Mouse (Mus musculus) gastrocnemius, postnatal 14 days (tissue): Measurements from ENCODE around the gene Zfp82. TPM values are rescaled to one million over a fixed set of nuclear protein-coding genes. Genes with fewer than 3 reads are reported as not detected.

ENCODE experiments used
- microRNA-seq, 2 experiments: library from miRNA; unstranded; fragments of <30 nt; microRNA quantifications; one replicate each; pipeline ENCODE4 v1.2.0; 2021
- total RNA-seq, 2 experiments: library from RNA; stranded (reverse); gene quantifications; 2 replicates each; pipeline ENCODE4 v1.2.3; 2021

Gene Zfp82
- total RNA-seq, 2 experiments from 2014 or later: 1.0 to 1.6 TPM

Small RNA genes within 50 kb of the gene (microRNA-seq; reads per million reads assigned to microRNA genes)
- 0 reads per million in 2 experiments for gene Gm23368

Other genes with a start within 250 kb of the Zfp82 start
- under 1 TPM; 0.27 to 0.35 TPM for gene Zfp940, start 219.2 kb downstream of the Zfp82 start, total RNA-seq
- gene Zfp420, start 212.9 kb downstream of the Zfp82 start, total RNA-seq: 1 to 10 TPM; 2.2 to 2.6 TPM
- gene Zfp27, start 166.3 kb downstream of the Zfp82 start, total RNA-seq: 1 to 10 TPM; 6.0 to 8.0 TPM
- gene Zfp383, start 164.7 kb downstream of the Zfp82 start, total RNA-seq: 1 to 10 TPM; 5.9 to 8.1 TPM
- gene Zfp74, start 118.8 kb downstream of the Zfp82 start, total RNA-seq: 1 to 10 TPM; 4.8 to 7.3 TPM
- 10 to 100 TPM; 28.5 to 42.5 TPM for gene Zfp568, start 88.9 kb downstream of the Zfp82 start, total RNA-seq
- gene Zfp14, start 21.5 kb downstream of the Zfp82 start, total RNA-seq: 1 to 10 TPM; 1.5 to 2.0 TPM
- gene Gm26920, start 17.5 kb upstream of the Zfp82 start, total RNA-seq: under 1 TPM in 1 of 2 experiments, not detected in 1; 0.80 TPM
- gene Zfp566, start 17.6 kb upstream of the Zfp82 start, total RNA-seq: 1 to 10 TPM; 1.1 to 1.8 TPM
- 10 to 100 TPM; 29.9 to 33.5 TPM for gene Zfp260, start 21.9 kb upstream of the Zfp82 start, total RNA-seq
- gene Zfp382, start 49.0 kb upstream of the Zfp82 start, total RNA-seq: 1 to 10 TPM; 1.6 to 2.9 TPM
- 10 to 100 TPM; 23.5 to 27.0 TPM for gene Zfp146, start 96.8 kb upstream of the Zfp82 start, total RNA-seq
- gene Cox7a1, start 111.2 kb upstream of the Zfp82 start, total RNA-seq: 100 to 1,000 TPM; 827 to 966 TPM
- 100 to 1,000 TPM; 275 to 320 TPM for gene Capns1, start 125.9 kb upstream of the Zfp82 start, total RNA-seq
- gene Polr2i, start 159.0 kb upstream of the Zfp82 start, total RNA-seq: 10 to 100 TPM; 56.0 to 61.2 TPM
- gene Tbcb, start 159.4 kb upstream of the Zfp82 start, total RNA-seq: 10 to 100 TPM; 26.8 to 37.2 TPM
- gene Ovol3, start 162.8 kb upstream of the Zfp82 start, total RNA-seq: under 1 TPM in 1 of 2 experiments, not detected in 1; 0.33 TPM
- gene Thap8, start 207.2 kb upstream of the Zfp82 start, total RNA-seq: under 1 TPM; 0.16 to 0.29 TPM
- 1 to 10 TPM; 2.9 to 3.1 TPM for gene Wdr62, start 207.5 kb upstream of the Zfp82 start, total RNA-seq
- 10 to 100 TPM; 18.2 to 20.9 TPM for gene Clip3, start 218.8 kb upstream of the Zfp82 start, total RNA-seq
- 10 to 100 TPM; 16.0 to 17.4 TPM for gene Alkbh6, start 235.8 kb upstream of the Zfp82 start, total RNA-seq
- gene Syne4, start 241.9 kb upstream of the Zfp82 start, total RNA-seq: 1 to 10 TPM; 1.0 to 1.1 TPM
- gene E130208F15Rik, start 248.8 kb upstream of the Zfp82 start, total RNA-seq: under 1 TPM; 0.51 to 0.78 TPM